Mouse (Mus musculus) 416B (cell line): ENCODE measurements around the gene Relch.
"Not testable (repeated sequence)": the region's sequence is repeated elsewhere in the genome, so short reads cannot be mapped to it uniquely, and the experiment has no call there.

ENCODE experiments used
- DNase-seq: peaks from one replicate; pipeline ENCODE4 v3.0.0; 2011; ENCODE audit warnings: low read depth

Gene Relch

GRCm38 (mm10) chr1:105746444-105746843 lies 82.8 kb downstream of the Relch start:
- DNase-seq = no peak

- DNase-seq = no peak
These were observed 83.4 kb downstream of the Relch start for GRCm38 (mm10) chr1:105746858-105747596.

- no peak for DNase-seq
These were observed 84.6 kb downstream of the Relch start for GRCm38 (mm10) chr1:105748091-105748799.

- DNase-seq = peak; percentile 73
These were observed 88.5 kb downstream of the Relch start for GRCm38 (mm10) chr1:105752196-105752595.

- no peak for DNase-seq
These were observed 89.3 kb downstream of the Relch start for GRCm38 (mm10) chr1:105752944-105753343.

- no peak for DNase-seq
These were observed 95.1 kb downstream of the Relch start for GRCm38 (mm10) chr1:105758798-105759197.

GRCm38 (mm10) chr1:105759422-105760165 lies 95.9 kb downstream of the Relch start:
- DNase-seq = no peak

- no peak for DNase-seq
These were observed 101.9 kb downstream of the Relch start for GRCm38 (mm10) chr1:105765586-105765985.

GRCm38 (mm10) chr1:105766099-105766498 lies 102.4 kb downstream of the Relch start:
- not testable (repeated sequence) for DNase-seq

GRCm38 (mm10) chr1:105768397-105768796 lies 104.7 kb downstream of the Relch start:
- DNase-seq = peak; percentile 26

GRCm38 (mm10) chr1:105770685-105771084 lies 107.0 kb downstream of the Relch start:
- DNase-seq = no peak

- DNase-seq = no peak
These were observed 112.8 kb downstream of the Relch start for GRCm38 (mm10) chr1:105776426-105776825.

GRCm38 (mm10) chr1:105780079-105780456 lies 116.4 kb downstream of the Relch start:
- DNase-seq = no peak

- no peak for DNase-seq
These were observed 117.0 kb downstream of the Relch start, which contains the start of gene Tnfrsf11a for GRCm38 (mm10) chr1:105780457-105781364. Gene Tnfrsf11a (plus strand): TSS chr1:105780718.

GRCm38 (mm10) chr1:105781391-105782146 lies 117.9 kb downstream of the Relch start:
- DNase-seq = no peak

GRCm38 (mm10) chr1:105784257-105785016 lies 120.8 kb downstream of the Relch start:
- no peak for DNase-seq

GRCm38 (mm10) chr1:105785146-105785545 lies 121.5 kb downstream of the Relch start:
- no peak for DNase-seq

- DNase-seq = peak; percentile 64
These were observed 123.2 kb downstream of the Relch start for GRCm38 (mm10) chr1:105786731-105787357.

GRCm38 (mm10) chr1:105790103-105790502 lies 126.4 kb downstream of the Relch start:
- DNase-seq = peak; percentile 75

- DNase-seq = no peak
These were observed 131.0 kb downstream of the Relch start for GRCm38 (mm10) chr1:105794670-105795069.
